Comparison of ENCODE assay signal across 16 mouse cellular contexts in the genomic region with DNA sequence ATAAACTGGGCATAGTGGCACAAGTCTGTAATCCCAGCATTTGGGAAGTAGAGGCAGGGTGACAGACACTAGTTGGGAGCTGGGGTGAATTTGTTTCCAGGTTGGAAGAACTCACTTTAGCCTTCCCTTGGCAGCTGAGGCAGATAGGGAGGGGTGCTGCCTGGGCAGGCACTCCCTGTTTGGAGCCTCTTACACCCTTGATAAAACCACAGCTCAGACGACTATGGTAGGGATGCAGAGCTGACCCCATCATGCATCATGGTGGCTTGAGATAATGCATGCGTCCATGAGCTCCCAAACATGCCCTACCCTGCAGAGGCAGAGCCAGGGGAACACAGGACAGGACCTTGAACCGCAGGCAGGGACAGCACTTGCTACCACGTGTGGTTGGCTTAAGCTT.
"Had no signal": no experiment of that assay in that cellular context is flagged by ENCODE, and none has a peak within 500 bp of the region (broad histone marks: within the 10 kb centered on the region; RNA-seq: fewer than 3 reads in every experiment).

No protein-coding gene starts in this region.

- H3K4me1 ChIP-seq: limb, embryonic 12.5 days; lung, embryonic 15.5 days; midbrain, embryonic 10.5 days; neural tube, embryonic 12.5 days; stomach, embryonic 15.5 days had no signal

- H3K27me3 ChIP-seq: limb, embryonic 12.5 days; lung, embryonic 15.5 days; midbrain, embryonic 15.5 days; neural tube, embryonic 12.5 days; stomach, embryonic 15.5 days had no signal

- DNase-seq: kidney, adult 11 months; kidney, adult 9 months; kidney, postnatal 36 days; layer of hippocampus, adult 9-11 months; layer of hippocampus, postnatal 36 days; lung, postnatal 14 days; spleen, adult 18-20 months; thymus, postnatal 36 days had no signal

- H3K9ac ChIP-seq: limb, embryonic 12.5 days; lung, embryonic 15.5 days; midbrain, embryonic 15.5 days; neural tube, embryonic 12.5 days; stomach, embryonic 15.5 days had no signal

- H3K4me3 ChIP-seq: limb, embryonic 12.5 days; lung, embryonic 15.5 days; midbrain, embryonic 10.5 days; midbrain, embryonic 15.5 days; neural tube, embryonic 12.5 days; stomach, embryonic 15.5 days had no signal

- H3K9me3 ChIP-seq: limb, embryonic 12.5 days; lung, embryonic 15.5 days; midbrain, embryonic 10.5 days; midbrain, embryonic 15.5 days; neural tube, embryonic 12.5 days; stomach, embryonic 15.5 days had no signal

- H3K27ac ChIP-seq: kidney, postnatal 0 days; limb, embryonic 12.5 days; lung, embryonic 15.5 days; macrophage; midbrain, embryonic 10.5 days; midbrain, embryonic 15.5 days; neural tube, embryonic 12.5 days; stomach, embryonic 15.5 days had no signal

- ATAC-seq: midbrain, embryonic 15.5 days had no signal

- H3K4me2 ChIP-seq: limb, embryonic 12.5 days; lung, embryonic 15.5 days; midbrain, embryonic 15.5 days; neural tube, embryonic 12.5 days; stomach, embryonic 15.5 days had no signal
